Mouse (Mus musculus): ENCODE results near the gene March6. TPM values are rescaled to one million over a fixed set of nuclear protein-coding genes. Genes with fewer than 3 reads are reported as not detected.

Gene March6
- polyA plus RNA-seq, 1 experiment from 2014 or later: 96.9 TPM

GRCm38 (mm10) chr15:31417409-31417795, 113.5 kb downstream of the March6 start:
- no peak for ATAC-seq (replicated peaks)
- Histone ChIP-seq H3K9me3 (no peaks in the 10 kb centered on the region), H3K27me3 (replicated peaks) (no peaks in the 10 kb centered on the region), H3K9ac (no peak overlapping the region), H3K27ac (no peak overlapping the region), H3K4me2 (no peak overlapping the region), H3K4me1 (no peaks in the 10 kb centered on the region), H3K4me3 (no peak overlapping the region), H3K36me3 (replicated peaks) (no peaks in the 10 kb centered on the region)
- WGBS: 65% methylated on average over 6 of the region's 6 CpGs

GRCm38 (mm10) chr15:31415181-31415580, 115.7 kb downstream of the March6 start:
- Histone ChIP-seq H3K9me3 (no peaks in the 10 kb centered on the region), H3K4me3 (no peak overlapping the region), H3K27ac (no peak overlapping the region), H3K4me2 (no peak overlapping the region), H3K27me3 (replicated peaks) (no peaks in the 10 kb centered on the region), H3K36me3 (replicated peaks) (no peaks in the 10 kb centered on the region), H3K4me1 (no peaks in the 10 kb centered on the region), H3K9ac (no peak overlapping the region)
- 75% methylated on average over 4 of the region's 4 CpGs for WGBS
- ATAC-seq (replicated peaks): no peak

GRCm38 (mm10) chr15:31414179-31414898, 116.5 kb downstream of the March6 start:
- Histone ChIP-seq H3K4me3 (no peak overlapping the region), H3K9me3 (no peaks in the 10 kb centered on the region), H3K27me3 (replicated peaks) (no peaks in the 10 kb centered on the region), H3K27ac (no peak overlapping the region), H3K36me3 (replicated peaks) (no peaks in the 10 kb centered on the region), H3K4me1 (no peaks in the 10 kb centered on the region), H3K9ac (no peak overlapping the region), H3K4me2 (no peak overlapping the region)
- ATAC-seq (replicated peaks): no peak
- 48% methylated on average over 6 of the region's 6 CpGs for WGBS

GRCm38 (mm10) chr15:31413662-31414061, 117.2 kb downstream of the March6 start:
- Histone ChIP-seq H3K27me3 (replicated peaks) (no peaks in the 10 kb centered on the region), H3K4me1 (no peaks in the 10 kb centered on the region), H3K4me3 (no peak overlapping the region), H3K9me3 (no peaks in the 10 kb centered on the region), H3K9ac (no peak overlapping the region), H3K4me2 (no peak overlapping the region), H3K36me3 (replicated peaks) (no peaks in the 10 kb centered on the region), H3K27ac (no peak overlapping the region)
- no peak for ATAC-seq (replicated peaks)
- WGBS: 84% methylated on average over 6 of the region's 6 CpGs

GRCm38 (mm10) chr15:31412933-31413332, 117.9 kb downstream of the March6 start:
- Histone ChIP-seq H3K4me3 (no peak overlapping the region), H3K9ac (no peak overlapping the region), H3K4me2 (no peak overlapping the region), H3K4me1 (no peaks in the 10 kb centered on the region), H3K27me3 (replicated peaks) (no peaks in the 10 kb centered on the region), H3K27ac (no peak overlapping the region), H3K9me3 (no peaks in the 10 kb centered on the region), H3K36me3 (replicated peaks) (no peaks in the 10 kb centered on the region)
- no peak for ATAC-seq (replicated peaks)
- WGBS: 55% methylated on average over 3 of the region's 3 CpGs

GRCm38 (mm10) chr15:31412436-31412835, 118.4 kb downstream of the March6 start:
- WGBS: 87% methylated on average over 6 of the region's 6 CpGs
- no peaks in the 10 kb centered on the region for H3K4me1 ChIP-seq

GRCm38 (mm10) chr15:31407490-31407889, 123.4 kb downstream of the March6 start:
- Histone ChIP-seq H3K9ac (no peak overlapping the region), H3K36me3 (replicated peaks) (no peaks in the 10 kb centered on the region), H3K4me2 (no peak overlapping the region), H3K27me3 (replicated peaks) (no peaks in the 10 kb centered on the region), H3K9me3 (no peaks in the 10 kb centered on the region), H3K4me1 (peaks cover 3% of the 10 kb centered on the region; the same call in 1 of the 2 replicates), H3K4me3 (no peak overlapping the region), H3K27ac (no peak overlapping the region)
- no peak for ATAC-seq (replicated peaks)
- 82% methylated on average over 4 of the region's 4 CpGs for WGBS

More at GRCm38 (mm10) chr15:31412436-31412835, 118.4 kb downstream of the March6 start:
- Histone ChIP-seq H3K36me3 (replicated peaks) (no peaks in the 10 kb centered on the region), H3K4me2 (no peak overlapping the region), H3K27ac (no peak overlapping the region), H3K9ac (no peak overlapping the region), H3K27me3 (replicated peaks) (no peaks in the 10 kb centered on the region), H3K9me3 (no peaks in the 10 kb centered on the region), H3K4me3 (no peak overlapping the region)
- no peak for ATAC-seq (replicated peaks)

- 86% methylated on average over 5 of the region's 5 CpGs for WGBS
- Histone ChIP-seq H3K4me2 (no peak overlapping the region), H3K27me3 (replicated peaks) (no peaks in the 10 kb centered on the region), H3K9ac (no peak overlapping the region), H3K9me3 (no peaks in the 10 kb centered on the region), H3K36me3 (replicated peaks) (no peaks in the 10 kb centered on the region), H3K27ac (no peak overlapping the region), H3K4me3 (no peak overlapping the region), H3K4me1 (peaks cover 3% of the 10 kb centered on the region; the same call in 1 of the 2 replicates)
- ATAC-seq (replicated peaks): no peak
Measured at GRCm38 (mm10) chr15:31406881-31407280, 124.0 kb downstream of the March6 start.

Other genes starting within 250 kb of the March6 start
- 0.65 and 1.1 TPM in 2 replicates for gene Ankrd33b, start 163.3 kb downstream of the March6 start, polyA plus RNA-seq (2015; fragmentation: Nextera tagmentation; extraction: Ambion mirVana)
- 1.6 and 1.9 TPM in 2 replicates for gene Ropn1l, start 77.3 kb downstream of the March6 start, polyA plus RNA-seq (2015; fragmentation: Nextera tagmentation; extraction: Ambion mirVana)
- gene Cmbl, start 34.3 kb upstream of the March6 start, polyA plus RNA-seq (2015; fragmentation: Nextera tagmentation; extraction: Ambion mirVana): 14.3 and 15.7 TPM in 2 replicates
- gene Cct5, start 70.8 kb upstream of the March6 start, polyA plus RNA-seq (2015; fragmentation: Nextera tagmentation; extraction: Ambion mirVana): 484 and 504 TPM in 2 replicates
- gene Fam173b, start 70.8 kb upstream of the March6 start, polyA plus RNA-seq (2015; fragmentation: Nextera tagmentation; extraction: Ambion mirVana): 9.2 and 10.6 TPM in 2 replicates